Mouse (Mus musculus) small intestine, adult 10 weeks (tissue): ENCODE measurements around the gene Adamts7. TPM values are rescaled to one million over a fixed set of nuclear protein-coding genes. Genes with fewer than 3 reads are reported as not detected.

Experiments used
- polyA plus RNA-seq: library from polyadenylated mRNA; stranded (reverse); fragments of 350-450 nt; fragmentation: Illumina TruSeq; extraction: RNeasy Lipid Tissue Mini Kit (QIAGEN cat#74804); gene quantifications from one replicate; pipeline ENCODE4 v1.2.3, GENCODE M21; 2014; ENCODE audit warnings: low replicate concordance

The Adamts7 gene
- polyA plus RNA-seq, result not detected

GRCm38 (mm10) chr9:90162926-90163748 is at the start of gene Adamts7:
Gene Adamts7 (plus strand): TSS chr9:90163069.

GRCm38 (mm10) chr9:90114567-90115307 is 48.1 kb upstream of the Adamts7 start, which contains the start of gene Morf4l1:
Gene Morf4l1 (minus strand): TSS chr9:90114774.

Other genes with a start within 250 kb of the Adamts7 start
- gene Ctsh, start 108.9 kb upstream of the Adamts7 start, polyA plus RNA-seq, result 148 TPM
- gene Morf4l1, start 48.3 kb upstream of the Adamts7 start, polyA plus RNA-seq, result 342 TPM
- 5.4 TPM for gene Tbc1d2b, start 107.7 kb downstream of the Adamts7 start, polyA plus RNA-seq